Mouse (Mus musculus) neutrophil, adult 5-6 weeks (primary cell): ENCODE results near the gene Mief1. TPM values are rescaled to one million over a fixed set of nuclear protein-coding genes. Genes with fewer than 3 reads are reported as not detected.

Experiments used
- ATAC-seq: fragments of 151-379, 151-347 bp; 2 replicates; pipeline ENCODE4 v1.8.0; 2017; ENCODE audit warnings: mild to moderate bottlenecking, moderate TSS enrichment; ENCODE audit not compliant: insufficient number of reproducible peaks, poor library complexity, low FRiP score, severe bottlenecking; ENCODE audit errors: extremely low read depth
- total RNA-seq: library from RNA; stranded (forward); fragments of 200-1000 nt; gene quantifications from 2 replicates; pipeline ENCODE4 v1.2.3, GENCODE M21; 2017

The Mief1 gene
- total RNA-seq: 36.0 and 37.5 TPM in 2 replicates

- ATAC-seq: peak; percentile 97
Measured at GRCm38 (mm10) chr15:80233733-80234509, at the start of gene Mief1. Mief1 (plus strand) TSS chr15:80234018.

DNA sequence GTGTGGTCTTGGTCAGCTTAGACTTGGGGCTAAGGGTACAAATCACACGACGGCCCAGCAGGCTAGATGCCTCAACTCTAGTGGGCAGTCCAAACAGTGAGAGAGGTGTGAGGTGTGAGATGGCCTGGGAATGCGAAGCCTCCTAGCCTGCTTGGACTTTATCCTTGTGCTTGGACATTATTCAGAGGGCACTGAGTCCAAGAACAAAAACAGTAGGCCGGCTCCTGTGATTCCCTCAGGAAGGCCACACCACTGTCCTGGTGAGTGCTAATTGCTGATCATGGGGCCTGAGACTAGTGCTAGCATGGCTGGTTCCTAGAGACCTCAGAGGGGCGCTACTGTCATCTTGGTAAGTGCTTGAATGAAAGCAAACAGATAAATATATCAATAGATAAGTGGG lies 44.9 kb upstream of the Mief1 start:
- ATAC-seq: no peak

DNA sequence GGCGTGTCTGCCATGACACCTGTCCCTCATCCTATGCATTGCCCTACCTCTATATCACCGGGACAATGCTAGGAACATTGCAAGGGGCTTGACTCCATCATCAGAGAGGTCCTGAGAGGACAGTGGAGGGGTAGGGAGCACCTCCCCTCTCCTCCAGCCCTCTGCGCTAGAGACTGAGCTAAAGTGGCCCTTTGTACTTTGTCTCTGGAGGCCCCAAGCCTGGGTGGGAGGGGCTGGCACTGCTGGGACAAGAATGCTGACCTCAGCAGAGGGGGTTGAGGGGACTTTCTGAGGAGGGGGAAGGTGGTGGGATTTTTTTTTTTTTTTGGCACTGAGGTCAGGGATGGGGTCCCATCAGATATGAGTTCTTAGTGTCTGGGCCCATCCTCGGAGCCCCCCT lies 43.7 kb upstream of the Mief1 start:
- ATAC-seq: no peak

DNA sequence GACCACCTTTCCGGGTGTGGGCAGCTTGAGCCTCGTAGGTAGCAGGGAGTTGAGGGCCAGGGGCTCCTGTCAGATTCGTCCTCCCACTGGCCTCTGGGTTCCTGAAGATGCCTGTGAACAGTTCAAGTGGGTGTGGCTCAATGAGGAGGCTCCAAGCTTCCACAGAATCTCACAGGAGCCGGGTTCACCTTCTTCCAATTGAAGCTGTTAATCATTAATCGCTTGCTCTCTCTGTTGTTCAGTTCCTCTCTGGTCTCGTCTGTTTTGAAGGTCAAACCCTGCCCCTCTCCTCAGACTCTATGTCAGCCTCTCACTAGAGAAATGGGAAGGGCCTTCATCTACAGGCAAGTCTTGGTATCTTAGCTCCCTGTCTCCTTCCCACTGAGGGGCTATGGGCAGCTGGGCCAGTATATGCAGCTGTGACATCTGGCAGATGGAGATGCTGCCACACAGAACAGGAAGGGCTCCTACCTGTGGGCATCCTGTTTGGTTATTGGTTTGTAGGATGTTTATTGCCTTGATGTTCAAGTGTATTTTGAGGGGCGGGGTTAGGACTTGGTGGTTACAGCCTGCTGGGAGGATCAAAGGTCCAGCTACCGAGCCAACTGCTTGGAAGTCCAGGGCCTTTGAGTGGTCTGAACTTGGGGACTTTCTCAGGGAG lies 42.1 kb upstream of the Mief1 start:
- no peak for ATAC-seq

- no peak for ATAC-seq
Measured at GRCm38 (mm10) chr15:80192246-80192585, 41.6 kb upstream of the Mief1 start.

DNA sequence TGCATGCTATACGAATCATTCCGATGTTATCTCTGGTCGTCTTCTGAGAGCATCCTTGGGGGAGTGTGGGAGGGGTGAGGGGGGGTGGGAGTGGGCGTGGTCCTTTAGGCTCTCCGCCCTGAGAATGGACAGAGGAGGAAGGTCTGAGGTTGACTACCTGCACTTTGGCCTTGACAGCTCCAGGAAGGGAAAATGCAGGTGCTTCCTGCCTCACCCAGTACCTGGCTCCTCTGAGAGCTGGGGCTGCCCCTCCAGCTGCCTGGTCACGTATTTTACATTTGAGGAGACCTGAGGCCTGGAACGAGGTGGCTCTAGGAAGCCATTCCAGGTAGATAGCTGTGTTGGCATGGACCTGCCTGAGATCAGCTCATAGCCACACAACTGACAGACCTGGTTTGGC lies 41.0 kb upstream of the Mief1 start:
- ATAC-seq: no peak

DNA sequence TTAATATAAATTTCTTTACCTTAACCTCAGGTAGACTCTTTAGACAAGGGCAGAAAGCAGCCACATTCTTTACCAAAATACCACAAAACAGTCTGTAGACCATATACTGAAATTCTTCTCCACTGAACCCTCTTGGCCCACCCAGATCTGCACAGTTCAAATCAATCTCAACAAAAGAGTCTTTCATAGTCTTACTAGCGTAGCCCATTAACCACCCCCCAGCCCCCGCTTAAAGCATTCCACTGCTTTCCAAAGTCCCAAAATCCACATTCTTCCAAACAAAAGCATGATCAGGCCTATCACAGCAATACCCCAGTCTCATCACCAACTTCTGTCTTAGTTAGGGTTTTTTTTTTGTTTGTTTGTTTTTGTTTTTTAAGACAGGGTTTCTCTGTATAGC lies 34.3 kb upstream of the Mief1 start:
- no peak for ATAC-seq

DNA sequence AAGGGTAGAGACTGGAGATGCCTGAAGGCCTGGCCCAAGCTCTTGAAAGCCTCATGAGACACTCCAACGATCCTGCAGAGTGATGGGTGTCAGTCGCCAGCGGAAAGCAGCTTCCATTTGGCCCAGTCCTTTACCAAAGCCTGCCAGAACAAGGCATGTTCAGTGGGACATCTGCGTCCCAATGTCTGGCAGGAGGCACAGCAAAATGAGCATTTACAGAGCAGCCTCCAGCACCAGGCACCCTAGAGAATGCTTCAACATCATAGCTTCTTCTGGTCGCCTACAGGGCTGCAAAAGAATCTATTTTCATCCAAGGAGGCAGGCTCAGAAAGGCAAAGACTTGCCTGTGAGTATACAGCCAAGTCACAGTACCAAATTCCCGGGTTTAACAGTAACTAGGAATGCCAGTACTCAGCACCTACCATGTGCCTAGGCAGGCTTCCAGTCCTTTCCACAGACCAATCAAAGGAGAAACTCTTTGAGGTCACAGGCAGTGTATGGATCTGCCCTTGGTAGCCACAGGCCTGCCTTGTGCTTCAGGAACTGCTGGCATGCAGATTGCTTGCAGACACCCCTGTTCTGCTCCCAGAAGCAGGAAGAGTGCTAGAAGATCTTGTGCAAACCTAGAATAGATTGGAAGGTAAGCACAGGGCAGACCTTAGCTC lies 31.6 kb upstream of the Mief1 start:
- no peak for ATAC-seq

DNA sequence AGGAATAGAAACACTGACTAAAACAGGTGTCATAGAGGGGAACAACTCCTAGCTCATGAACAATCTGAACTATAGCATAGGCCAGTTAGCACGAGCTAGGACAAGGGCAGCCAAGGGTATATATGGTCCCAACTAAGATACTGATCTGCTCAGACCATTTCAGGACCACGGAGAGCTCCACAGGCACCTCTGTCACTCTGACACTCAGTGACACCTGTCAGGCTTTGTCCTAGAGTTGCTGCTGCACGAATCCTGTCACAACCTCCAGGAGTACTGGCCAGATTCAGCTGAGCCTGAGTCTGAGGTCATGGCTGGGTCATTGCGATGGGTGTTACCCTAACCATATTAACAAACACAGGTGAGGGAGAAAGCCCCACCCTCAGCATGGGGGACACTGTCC lies 30.4 kb upstream of the Mief1 start:
- ATAC-seq: 0 out of 2 replicates have a peak, but pooled peaks have one; percentile 6

- ATAC-seq: no peak
Measured at GRCm38 (mm10) chr15:80206057-80206565, 27.7 kb upstream of the Mief1 start.

DNA sequence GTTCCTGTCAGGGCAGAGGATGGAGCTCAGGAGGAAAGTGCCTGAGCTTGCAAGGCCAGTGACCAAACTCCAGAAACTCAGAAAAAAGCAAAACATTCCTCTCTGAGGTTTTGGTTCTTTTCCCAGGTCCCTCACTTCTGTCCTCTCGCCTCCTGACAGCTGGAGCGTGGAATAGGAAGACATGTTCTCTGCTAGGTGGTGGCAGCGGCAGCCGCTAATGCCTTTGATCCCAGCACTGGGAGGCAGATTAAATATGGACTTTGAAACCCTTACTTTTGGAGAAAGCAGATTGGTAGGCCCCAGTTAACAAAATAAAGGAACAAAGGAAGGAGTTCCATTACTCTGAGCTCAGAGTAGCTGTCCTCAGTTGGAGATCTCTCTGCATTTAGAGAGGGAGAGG lies 25.4 kb upstream of the Mief1 start:
- ATAC-seq: no peak

DNA sequence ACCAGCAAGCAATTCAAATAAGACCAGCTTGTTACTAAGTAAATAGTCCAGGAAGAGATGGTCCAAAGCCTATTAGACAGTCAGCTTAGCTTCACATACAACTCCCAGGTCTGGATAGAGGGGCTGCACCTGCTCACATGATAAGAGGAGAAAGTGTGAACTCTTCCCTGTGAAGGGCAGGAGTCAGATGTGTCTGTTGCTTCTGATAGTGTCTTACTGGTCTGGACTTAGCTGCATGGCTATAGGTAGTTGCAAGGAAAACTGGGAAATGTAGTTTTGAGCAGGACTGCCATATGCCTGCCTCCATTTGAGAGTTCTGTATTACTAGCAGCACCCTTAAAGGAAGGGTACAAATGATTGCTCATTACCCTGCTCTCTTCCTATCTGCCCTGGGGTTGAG lies 20.1 kb upstream of the Mief1 start:
- no peak for ATAC-seq

- ATAC-seq: no peak; the same call in 1 of the 2 replicates
Measured at GRCm38 (mm10) chr15:80215716-80216479, 17.9 kb upstream of the Mief1 start.

DNA sequence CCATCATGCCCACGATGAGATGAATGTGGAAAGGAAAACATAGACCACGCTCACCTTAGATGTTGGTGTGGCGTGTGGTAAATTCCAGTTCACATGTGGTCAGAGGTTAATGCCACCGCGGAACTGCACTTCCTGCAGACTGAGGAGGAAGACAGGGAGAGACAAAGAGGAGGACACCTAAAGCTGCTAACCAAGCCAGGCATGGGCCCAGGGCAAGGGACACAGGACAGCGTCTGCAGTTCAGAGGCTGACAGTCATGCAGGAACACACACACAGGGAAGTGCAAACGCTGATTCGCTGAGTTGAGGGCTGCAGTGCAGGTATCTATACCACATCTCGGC lies 17.4 kb upstream of the Mief1 start:
- ATAC-seq: no peak

DNA sequence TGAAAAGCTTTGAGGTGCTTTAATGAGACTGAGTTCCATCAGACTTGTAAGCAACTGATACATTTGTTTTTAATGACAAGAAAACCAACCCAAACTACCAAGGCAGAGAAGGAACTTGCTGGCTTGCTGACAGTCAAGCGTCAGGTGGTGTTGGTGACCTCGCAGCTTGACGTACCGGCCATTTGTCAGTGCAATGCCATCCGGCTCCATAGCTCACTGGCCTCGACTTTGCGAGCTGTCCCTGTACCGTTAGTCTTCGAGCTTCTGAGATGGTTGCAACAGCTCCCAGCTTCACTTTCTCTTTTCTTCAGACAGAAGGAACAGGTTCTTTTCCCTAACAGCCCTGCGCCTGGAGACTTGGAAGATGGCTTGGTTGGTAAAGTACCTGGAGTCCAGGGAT lies 16.3 kb upstream of the Mief1 start:
- ATAC-seq: no peak

DNA sequence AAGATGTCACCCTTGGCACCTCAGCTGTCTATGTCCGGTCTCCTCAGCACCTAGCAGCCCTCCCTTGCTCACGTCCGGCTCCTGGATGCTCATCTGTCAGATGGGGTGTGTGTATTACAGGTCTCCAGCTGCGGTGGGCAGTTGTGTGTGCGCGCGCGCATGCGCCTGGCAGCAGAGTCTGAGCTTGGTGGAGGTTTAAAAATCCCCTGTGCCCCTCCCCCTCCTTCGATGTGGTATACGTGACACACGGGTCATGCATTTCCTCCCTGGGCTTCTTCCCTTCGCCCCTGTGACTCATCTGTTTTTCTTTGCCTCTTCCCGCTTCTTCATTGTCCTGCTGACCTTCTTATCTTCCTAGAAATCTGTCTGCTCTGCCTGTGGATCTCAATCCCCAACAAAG lies 14.6 kb upstream of the Mief1 start:
- peak; percentile 50 for ATAC-seq

GRCm38 (mm10) chr15:80219705-80220657 lies 13.8 kb upstream of the Mief1 start:
- no peak for ATAC-seq

GRCm38 (mm10) chr15:80221031-80221430 lies 12.8 kb upstream of the Mief1 start:
- no peak for ATAC-seq
